Mouse (Mus musculus) gastrocnemius, postnatal 25 days (tissue): ENCODE results near the gene Guca2a. TPM values are rescaled to one million over a fixed set of nuclear protein-coding genes. Genes with fewer than 3 reads are reported as not detected.

Source experiments
- total RNA-seq, 2 experiments: library from RNA; stranded (reverse); gene quantifications; 1 replicate in 1 of 2; 2 replicates in 1 of 2; pipeline ENCODE4 v1.2.3; 2021

The Guca2a gene
- total RNA-seq, 2 experiments from 2014 or later, result not detected

Other genes starting within 250 kb of the Guca2a start
- under 1 TPM in 1 of 2 experiments, not detected in 1; 0.11 TPM for gene Ccdc30, start 222.2 kb upstream of the Guca2a start, total RNA-seq
- 1 to 10 TPM; 5.1 to 5.2 TPM for gene Ppcs, start 215.3 kb upstream of the Guca2a start, total RNA-seq
- not detected for gene Zmynd12, start 214.9 kb upstream of the Guca2a start, total RNA-seq
- not detected for gene Rimkla, start 145.1 kb upstream of the Guca2a start, total RNA-seq
- 10 to 100 TPM; 18.6 to 26.1 TPM for gene Foxj3, start 100.7 kb upstream of the Guca2a start, total RNA-seq
- gene Frg2f1, start 98.2 kb upstream of the Guca2a start, total RNA-seq, result 1 to 10 TPM; 4.3 TPM
- not detected for gene Guca2b, start 21.2 kb downstream of the Guca2a start, total RNA-seq
- gene Hivep3, start 96.1 kb downstream of the Guca2a start, total RNA-seq, result 1 to 10 TPM; 2.4 TPM